Mouse (Mus musculus) lung, postnatal 0 days (tissue): ENCODE data around the gene Zfp704.

Experiments
- CTCF ChIP-seq: IDR thresholded peaks from 2 replicates; pipeline ENCODE4 v1.5.1; 2016; ENCODE audit warnings: antibody characterized with exemption, mild to moderate bottlenecking
- EP300 ChIP-seq: IDR thresholded peaks from 2 replicates; pipeline ENCODE4 v1.6.1; 2016; ENCODE audit warnings: antibody characterized with exemption, mild to moderate bottlenecking, control low read depth

- TF ChIP-seq CTCF (no peak), EP300 (no peak)
Measured at GRCm38 (mm10) chr3:9572261-9572660, 37.6 kb downstream of the Zfp704 start.
